Mouse (Mus musculus): Measurements from ENCODE around the gene Wnt9b. TPM values are rescaled to one million over a fixed set of nuclear protein-coding genes. Genes with fewer than 3 reads are reported as not detected.
"Not testable (repeated sequence)": the region's sequence is repeated elsewhere in the genome, so short reads cannot be mapped to it uniquely, and the experiment has no call there.

Gene Wnt9b
- polyA plus RNA-seq, 1 experiment from 2014 or later = 0.10 TPM

DNA sequence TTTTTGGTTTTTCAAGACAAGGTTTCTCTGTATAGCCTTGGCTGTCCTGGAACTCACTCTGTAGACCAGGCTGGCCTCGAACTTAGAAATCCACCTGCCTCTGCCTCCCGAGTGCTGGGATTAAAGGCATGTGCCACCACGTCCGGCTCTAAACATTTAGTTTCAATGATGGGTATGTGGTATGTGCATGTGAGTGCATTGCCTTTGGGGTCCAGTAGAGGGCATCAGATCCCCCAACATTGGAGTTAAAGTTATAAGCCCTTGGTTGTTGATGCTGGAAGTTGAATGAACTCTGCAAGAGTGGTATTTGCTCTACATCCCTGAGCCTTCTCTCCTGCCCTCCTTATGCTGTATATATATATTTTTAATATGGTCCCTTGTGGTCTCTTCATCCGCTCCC, 11.3 kb upstream of the Wnt9b start:
- H3K36me3 ChIP-seq; H3K27ac ChIP-seq (replicated peaks); H3K4me1 ChIP-seq; H3K9me3 ChIP-seq; ATAC-seq (replicated peaks); H3K9ac ChIP-seq (replicated peaks); H3K4me3 ChIP-seq; H3K4me2 ChIP-seq (replicated peaks): not testable (repeated sequence)
- H3K27me3 ChIP-seq = peaks cover 16% of the 10 kb centered on the region; the same call in 1 of the 2 replicates
- 91% methylated on average over 5 of the region's 5 CpGs for WGBS

DNA sequence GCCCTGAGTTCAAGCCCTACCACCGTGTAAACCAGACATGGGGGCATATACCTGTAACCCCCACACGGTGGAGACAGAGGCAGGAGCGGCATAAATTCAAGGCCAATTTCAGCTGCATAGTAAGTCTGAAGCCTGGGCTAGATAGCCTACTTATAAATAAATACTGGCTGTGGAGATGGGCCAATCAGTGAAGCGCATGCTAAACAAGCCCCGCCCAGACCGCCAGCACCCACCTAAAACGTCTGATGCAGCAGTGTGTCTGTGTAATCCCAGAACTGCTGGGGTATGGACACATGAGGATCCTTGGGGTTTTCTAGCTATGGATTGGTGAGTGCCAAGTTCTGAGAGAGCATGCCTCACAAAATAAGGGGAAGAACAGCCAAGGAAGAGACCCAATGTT, 10.5 kb upstream of the Wnt9b start:
- Histone ChIP-seq H3K4me1 (no peaks in the 10 kb centered on the region), H3K27ac (replicated peaks) (no peak overlapping the region), H3K36me3 (no peaks in the 10 kb centered on the region), H3K9me3 (no peaks in the 10 kb centered on the region), H3K9ac (replicated peaks) (no peak overlapping the region), H3K4me3 (no peak overlapping the region), H3K27me3 (peaks cover 18% of the 10 kb centered on the region; the same call in 1 of the 2 replicates), H3K4me2 (replicated peaks) (no peak overlapping the region)
- 65% methylated on average over 7 of the region's 7 CpGs for WGBS
- ATAC-seq (replicated peaks) = no peak

DNA sequence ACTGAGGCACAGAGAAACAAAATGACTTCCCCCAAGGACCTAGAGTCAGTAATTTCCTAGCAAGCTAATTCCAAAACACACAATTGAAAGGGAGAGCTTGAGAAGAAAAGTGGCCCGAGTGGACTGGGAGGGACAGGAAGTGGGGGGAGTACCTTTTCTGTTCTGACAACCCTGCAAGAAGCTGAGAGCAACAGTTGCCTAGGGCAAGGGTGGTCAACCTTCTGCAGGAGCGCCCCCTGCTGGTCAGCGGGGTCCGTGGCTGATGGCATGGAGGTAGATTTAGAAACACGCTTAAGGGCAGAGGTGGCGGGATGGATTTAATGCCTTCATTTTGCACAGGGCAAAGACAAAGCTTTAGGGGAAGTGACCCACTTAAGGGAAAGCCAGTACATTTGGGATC, 9.1 kb upstream of the Wnt9b start:
- Histone ChIP-seq H3K4me2 (replicated peaks) (no peak overlapping the region), H3K27me3 (peaks cover 18% of the 10 kb centered on the region; the same call in 1 of the 2 replicates), H3K4me1 (no peaks in the 10 kb centered on the region), H3K36me3 (no peaks in the 10 kb centered on the region), H3K4me3 (no peak overlapping the region), H3K9me3 (no peaks in the 10 kb centered on the region), H3K9ac (replicated peaks) (no peak overlapping the region), H3K27ac (replicated peaks) (no peak overlapping the region)
- WGBS = 7% methylated on average over 6 of the region's 6 CpGs
- no peak for ATAC-seq (replicated peaks)

DNA sequence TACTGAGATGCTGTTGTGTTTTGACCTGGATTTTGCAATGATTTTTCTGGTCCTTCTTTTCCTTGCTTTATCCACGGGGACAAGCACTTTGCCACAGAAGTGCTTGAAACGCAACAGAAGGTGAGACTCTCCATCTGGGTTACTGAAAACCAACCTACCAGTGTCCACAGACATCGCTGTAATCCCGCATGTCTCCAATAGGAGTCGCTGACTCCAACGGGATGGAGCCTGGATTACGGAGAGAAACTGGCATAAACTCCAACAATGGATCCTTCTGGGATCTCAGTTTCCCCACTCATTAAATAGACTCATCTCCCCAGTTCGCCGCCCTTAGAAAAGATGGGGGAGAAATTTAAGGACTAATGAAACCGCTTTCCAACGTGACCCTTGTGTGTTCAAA, 8.4 kb upstream of the Wnt9b start:
- Histone ChIP-seq H3K27me3 (peaks cover 21% of the 10 kb centered on the region; the same call in 1 of the 2 replicates), H3K4me1 (no peaks in the 10 kb centered on the region), H3K4me2 (replicated peaks) (no peak overlapping the region), H3K27ac (replicated peaks) (no peak overlapping the region), H3K9me3 (no peaks in the 10 kb centered on the region), H3K36me3 (no peaks in the 10 kb centered on the region), H3K9ac (replicated peaks) (no peak overlapping the region), H3K4me3 (no peak overlapping the region)
- ATAC-seq (replicated peaks) = no peak
- 51% methylated on average over 11 of the region's 11 CpGs for WGBS

DNA sequence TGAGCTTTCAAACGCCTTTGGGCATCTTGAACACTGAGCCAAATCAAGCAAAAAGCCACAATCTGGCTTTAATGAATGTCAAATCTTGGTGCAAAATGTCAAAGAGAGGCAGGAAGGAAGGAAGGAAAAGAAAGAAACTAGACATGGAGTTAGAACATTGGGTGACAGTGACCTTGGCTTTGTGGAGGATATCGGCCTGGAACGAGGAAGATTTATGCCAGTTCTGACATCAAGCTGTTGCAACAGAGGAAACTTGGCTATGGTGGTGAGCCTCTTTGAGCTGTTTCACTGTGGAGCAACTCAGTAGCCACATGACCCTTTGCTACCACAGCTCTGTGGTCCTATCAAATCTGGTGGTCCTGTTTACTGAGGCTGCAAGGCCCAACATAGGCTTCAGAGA, 991 bp upstream of the Wnt9b start:
- Histone ChIP-seq H3K36me3 (no peaks in the 10 kb centered on the region), H3K27me3 (peaks cover 71% of the 10 kb centered on the region), H3K4me3 (no peak overlapping the region), H3K4me2 (replicated peaks) (no peak overlapping the region), H3K9me3 (no peaks in the 10 kb centered on the region), H3K27ac (replicated peaks) (no peak overlapping the region), H3K9ac (replicated peaks) (no peak overlapping the region), H3K4me1 (peaks cover 14% of the 10 kb centered on the region)
- WGBS = 63% methylated on average over 3 of the region's 3 CpGs
- ATAC-seq (replicated peaks) = no peak

DNA sequence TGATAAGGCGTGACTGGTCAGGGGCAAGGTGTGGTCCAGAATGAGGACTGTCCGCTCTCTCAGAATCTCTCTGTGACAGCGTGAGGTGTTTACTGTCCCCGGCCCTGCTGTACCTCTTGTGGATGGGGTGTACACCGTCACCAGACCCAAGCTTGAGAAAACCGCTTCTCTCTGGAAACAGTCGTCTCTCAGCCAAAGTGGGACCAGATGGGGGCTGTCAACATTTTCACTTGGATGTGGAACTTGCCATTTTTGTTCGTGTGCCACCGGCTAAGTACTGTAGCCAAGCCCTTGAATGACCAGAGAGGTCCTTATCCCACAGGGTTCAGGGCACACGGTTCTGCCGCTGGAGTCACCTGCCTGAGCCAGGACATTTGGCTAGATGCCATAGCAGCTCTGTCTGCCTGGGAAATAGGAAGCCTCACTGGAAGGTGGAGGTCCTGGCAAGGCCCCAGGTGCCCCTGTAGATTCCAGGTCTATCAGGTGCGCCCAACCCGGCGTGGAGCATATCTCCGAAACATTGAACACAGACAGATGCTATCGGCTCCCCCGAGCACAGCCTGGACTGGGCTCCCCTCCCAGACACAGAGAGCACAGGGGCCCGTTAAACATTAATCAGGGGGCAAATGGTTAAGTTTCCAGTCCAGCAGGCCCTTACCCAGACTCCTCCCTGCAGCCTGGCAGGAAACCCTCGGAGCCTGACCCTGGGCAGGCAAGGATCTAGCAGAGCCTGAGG, 14.4 kb downstream of the Wnt9b start:
- no peak overlapping the region for H3K4me3 ChIP-seq
- no peaks in the 10 kb centered on the region for H3K9me3 ChIP-seq
- peak overlapping the region; percentile 43; the same call in 1 of the 2 replicates for H3K27ac ChIP-seq (replicated peaks)
- peaks cover 16% of the 10 kb centered on the region for H3K4me1 ChIP-seq
- no peak overlapping the region for H3K9ac ChIP-seq (replicated peaks)
- H3K27me3 ChIP-seq = 0 out of 2 replicates have a peak, but pooled peaks cover 2% of the 10 kb centered on the region
- H3K36me3 ChIP-seq = no peaks in the 10 kb centered on the region
- 74% methylated on average over 19 of the region's 19 CpGs for WGBS
- H3K4me2 ChIP-seq (replicated peaks) = no peak overlapping the region
- 0 out of 2 replicates have a peak, but pooled peaks have one; percentile 35 for ATAC-seq (replicated peaks)

DNA sequence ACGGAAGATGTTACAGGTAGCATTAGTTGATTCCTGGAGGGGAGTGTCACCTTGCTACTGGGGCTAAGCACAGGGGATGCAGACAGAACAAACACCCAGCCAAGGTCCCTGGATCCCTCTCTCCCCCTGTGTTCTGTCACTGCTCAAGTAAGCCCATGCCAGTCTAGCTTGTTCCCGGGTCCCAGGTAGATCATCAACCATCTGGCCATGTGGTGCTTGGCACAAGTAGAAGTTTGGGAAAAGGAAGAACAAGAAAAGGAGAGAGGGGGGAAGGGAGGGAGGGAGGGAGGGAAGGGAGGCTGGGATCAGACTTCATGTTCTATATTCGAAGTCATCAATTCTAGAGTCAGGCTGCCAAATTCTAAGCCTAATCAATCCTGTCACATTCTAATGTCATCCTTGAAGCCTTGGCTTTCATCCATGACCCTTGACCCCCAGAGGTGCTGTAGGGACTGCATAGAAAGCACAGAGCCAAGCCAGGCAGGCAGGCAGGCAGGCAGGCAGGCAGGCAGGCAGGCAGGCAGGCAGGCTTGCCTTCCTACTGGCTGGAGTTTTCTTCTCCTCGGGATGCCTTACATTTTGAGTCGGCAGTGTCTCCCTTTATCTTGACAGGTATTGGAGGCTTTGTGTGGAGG, 15.1 kb downstream of the Wnt9b start:
- Histone ChIP-seq H3K27ac (replicated peaks) (peak overlapping the region; percentile 43; the same call in 1 of the 2 replicates), H3K9me3 (no peaks in the 10 kb centered on the region), H3K27me3 (0 out of 2 replicates have a peak, but pooled peaks cover 2% of the 10 kb centered on the region), H3K9ac (replicated peaks) (no peak overlapping the region), H3K4me3 (no peak overlapping the region), H3K4me2 (replicated peaks) (no peak overlapping the region), H3K4me1 (peaks cover 16% of the 10 kb centered on the region), H3K36me3 (no peaks in the 10 kb centered on the region)
- ATAC-seq (replicated peaks) = no peak
- WGBS = 59% methylated on average over 5 of the region's 5 CpGs

DNA sequence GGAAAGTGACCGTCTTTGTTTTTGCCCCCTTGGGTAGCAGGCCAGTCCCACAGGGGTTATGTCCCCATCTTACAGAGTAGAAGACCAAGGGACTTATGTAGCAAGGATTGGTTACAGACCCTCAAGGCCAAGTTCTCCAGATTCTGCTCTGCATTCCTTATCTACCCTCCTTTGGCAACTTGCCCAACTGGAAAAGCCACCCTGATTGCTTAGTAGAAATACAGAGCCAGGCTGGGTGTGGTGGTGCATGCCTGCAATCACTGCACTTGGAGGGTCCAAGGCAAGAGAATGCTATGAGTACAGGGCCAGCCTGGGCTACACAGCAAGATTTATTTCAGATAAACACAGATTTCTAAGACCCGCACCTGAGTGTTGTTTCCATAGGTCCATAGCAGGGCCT, 15.7 kb downstream of the Wnt9b start:
- Histone ChIP-seq H3K27ac (replicated peaks) (no peak overlapping the region), H3K4me3 (no peak overlapping the region), H3K4me2 (replicated peaks) (no peak overlapping the region), H3K9me3 (no peaks in the 10 kb centered on the region), H3K27me3 (0 out of 2 replicates have a peak, but pooled peaks cover 2% of the 10 kb centered on the region), H3K4me1 (peaks cover 16% of the 10 kb centered on the region), H3K9ac (replicated peaks) (no peak overlapping the region), H3K36me3 (no peaks in the 10 kb centered on the region)
- WGBS = 88% methylated on average over 2 of the region's 2 CpGs
- no peak for ATAC-seq (replicated peaks)

DNA sequence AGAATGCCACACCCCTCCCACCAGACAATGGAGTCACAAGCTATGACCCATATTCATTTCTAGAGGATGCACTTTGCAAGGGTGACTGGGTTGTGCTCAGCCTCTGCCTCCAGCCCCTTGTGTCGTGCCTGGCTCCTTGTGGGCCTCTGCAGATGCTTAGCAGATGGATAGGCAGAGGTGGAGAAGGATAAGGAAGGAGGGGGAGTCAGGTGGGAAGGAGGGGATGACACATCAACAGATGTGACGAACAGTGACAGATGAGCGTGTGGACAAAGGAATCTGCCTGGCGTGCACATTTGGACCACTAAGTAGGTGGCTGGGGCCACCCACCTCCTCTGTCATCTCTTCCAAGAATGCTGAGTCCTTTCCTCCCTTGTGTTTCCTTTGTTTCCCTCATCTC, 16.6 kb downstream of the Wnt9b start:
- Histone ChIP-seq H3K27me3 (0 out of 2 replicates have a peak, but pooled peaks cover 2% of the 10 kb centered on the region), H3K36me3 (no peaks in the 10 kb centered on the region), H3K4me3 (no peak overlapping the region), H3K9ac (replicated peaks) (no peak overlapping the region), H3K9me3 (no peaks in the 10 kb centered on the region), H3K27ac (replicated peaks) (no peak overlapping the region), H3K4me1 (peaks cover 16% of the 10 kb centered on the region), H3K4me2 (replicated peaks) (no peak overlapping the region)
- ATAC-seq (replicated peaks) = no peak
- 66% methylated on average over 4 of the region's 4 CpGs for WGBS

DNA sequence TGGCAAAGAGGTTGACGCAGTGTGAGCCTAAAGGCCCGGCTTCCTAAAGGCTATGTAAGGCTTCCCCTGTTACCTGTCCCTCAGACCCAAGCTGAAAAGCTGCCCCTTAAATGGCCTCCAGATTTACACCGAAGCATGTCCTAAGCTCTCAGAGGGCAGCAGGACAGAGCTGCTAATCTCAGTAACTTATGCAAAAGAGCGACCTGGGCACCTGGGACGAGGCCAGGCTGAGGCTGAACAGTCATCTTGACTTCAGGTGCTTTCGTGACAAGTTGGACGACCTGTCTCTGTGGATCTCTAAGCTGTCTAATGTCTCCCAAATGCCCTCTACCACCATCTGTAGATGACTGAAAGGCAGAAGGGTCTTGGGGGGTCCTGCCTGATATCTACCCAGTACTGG, 17.3 kb downstream of the Wnt9b start:
- Histone ChIP-seq H3K9me3 (no peaks in the 10 kb centered on the region), H3K4me3 (no peak overlapping the region), H3K9ac (replicated peaks) (no peak overlapping the region), H3K4me2 (replicated peaks) (no peak overlapping the region), H3K27ac (replicated peaks) (no peak overlapping the region), H3K36me3 (no peaks in the 10 kb centered on the region), H3K27me3 (0 out of 2 replicates have a peak, but pooled peaks cover 2% of the 10 kb centered on the region), H3K4me1 (peaks cover 16% of the 10 kb centered on the region)
- no peak for ATAC-seq (replicated peaks)
- WGBS = 75% methylated on average over 7 of the region's 7 CpGs

DNA sequence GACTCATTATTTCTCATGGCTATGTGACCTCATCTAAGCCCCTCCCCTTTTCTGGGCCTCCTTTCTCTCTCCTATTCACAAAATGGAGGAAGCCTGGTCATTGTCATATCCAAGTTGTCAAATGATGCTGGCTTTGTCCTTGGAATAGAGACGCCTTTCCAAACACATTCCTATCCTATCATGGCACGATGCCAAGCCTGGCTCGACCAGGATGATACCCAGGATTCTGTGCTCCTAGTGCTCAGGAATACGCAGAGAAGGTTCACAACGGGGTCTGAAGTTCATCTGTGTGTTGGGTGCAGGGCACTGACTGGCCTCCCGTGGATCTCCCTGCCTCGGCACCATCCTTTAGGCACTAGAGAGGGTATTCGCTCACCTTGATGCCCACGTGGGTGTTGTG, 18.0 kb downstream of the Wnt9b start:
- no peak for ATAC-seq (replicated peaks)
- peaks cover 16% of the 10 kb centered on the region for H3K4me1 ChIP-seq
- no peaks in the 10 kb centered on the region for H3K36me3 ChIP-seq
- WGBS = 77% methylated on average over 9 of the region's 9 CpGs
- no peak overlapping the region for H3K9ac ChIP-seq (replicated peaks)
- H3K27me3 ChIP-seq = 0 out of 2 replicates have a peak, but pooled peaks cover 2% of the 10 kb centered on the region
- no peaks in the 10 kb centered on the region for H3K9me3 ChIP-seq
- no peak overlapping the region for H3K4me3 ChIP-seq
- H3K27ac ChIP-seq (replicated peaks) = no peak overlapping the region
- H3K4me2 ChIP-seq (replicated peaks) = no peak overlapping the region

DNA sequence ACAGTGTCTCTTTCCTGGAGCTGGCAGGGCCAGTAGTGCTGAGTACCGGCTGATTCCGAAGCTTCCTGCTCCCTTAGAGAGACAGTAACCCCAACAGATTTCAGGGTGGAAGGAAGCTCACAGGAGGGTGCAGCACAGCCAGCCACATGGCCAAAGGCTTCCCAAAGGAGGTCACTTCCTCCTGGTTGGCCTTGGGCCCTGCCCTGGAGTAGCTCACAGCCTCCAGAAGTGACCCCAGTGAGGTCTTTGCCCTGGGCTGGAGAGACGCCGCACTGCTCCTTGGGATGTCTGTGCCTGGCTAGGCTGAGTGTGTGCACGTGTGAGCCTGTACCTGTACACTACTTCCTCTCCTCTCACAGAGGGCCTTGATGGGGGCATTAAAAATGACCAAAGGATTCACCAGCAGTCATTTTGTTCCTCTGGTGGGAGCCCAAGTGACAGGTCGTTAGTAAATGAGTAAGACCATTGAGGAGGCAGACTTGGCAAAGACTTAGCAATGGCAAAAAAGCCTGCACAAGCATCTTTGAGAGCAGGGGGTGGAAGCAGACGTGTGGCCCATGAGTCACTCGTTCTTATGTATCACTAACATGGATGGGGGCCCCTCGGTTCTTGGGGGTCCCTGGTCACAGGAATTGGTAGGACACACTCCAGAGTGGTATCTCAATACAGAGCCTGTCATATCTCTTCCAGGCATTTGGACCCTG, 20.2 kb downstream of the Wnt9b start:
- Histone ChIP-seq H3K9ac (replicated peaks) (no peak overlapping the region), H3K36me3 (no peaks in the 10 kb centered on the region), H3K4me2 (replicated peaks) (no peak overlapping the region), H3K4me1 (peaks cover 6% of the 10 kb centered on the region; the same call in 1 of the 2 replicates), H3K27me3 (no peaks in the 10 kb centered on the region), H3K9me3 (no peaks in the 10 kb centered on the region), H3K27ac (replicated peaks) (no peak overlapping the region), H3K4me3 (no peak overlapping the region)
- ATAC-seq (replicated peaks) = no peak
- 67% methylated on average over 9 of the region's 9 CpGs for WGBS

All from forebrain, embryonic 15.5 days (tissue).